Mouse (Mus musculus): ENCODE results near the gene Apol7a. TPM values are rescaled to one million over a fixed set of nuclear protein-coding genes. Genes with fewer than 3 reads are reported as not detected.

Gene Apol7a
- polyA plus RNA-seq, 1 experiment = 0.31 TPM

GRCm38 (mm10) chr15:77359486-77359885 lies 39.4 kb downstream of the Apol7a start:
- H3K4me3 ChIP-seq (replicated peaks; ENCODE audit: extremely low read depth, low read depth, low read length) = peak overlapping the region; percentile 33
- DNase-seq = no peak
- WGBS = 42% methylated on average over 9 of the region's 9 CpGs

GRCm38 (mm10) chr15:77359084-77359483 lies 39.8 kb downstream of the Apol7a start:
- no peak for DNase-seq
- Histone ChIP-seq H3K4me1 (ENCODE audit: control insufficient read depth, insufficient read depth, low read length) (peaks cover 7% of the 10 kb centered on the region), H3K4me3 (replicated peaks; ENCODE audit: extremely low read depth, low read depth, low read length) (peak overlapping the region; percentile 55)
- TF ChIP-seq CTCF (IDR thresholded peaks at IDR 0.05; ENCODE audit: insufficient read depth, low read length) (no peak), POLR2A (IDR thresholded peaks at IDR 0.05; ENCODE audit: borderline replicate concordance, extremely low read depth, low read depth, low read length) (no peak)
- WGBS = 30% methylated on average over 6 of the region's 6 CpGs

More at GRCm38 (mm10) chr15:77359486-77359885, 39.4 kb downstream of the Apol7a start:
- peaks cover 7% of the 10 kb centered on the region for H3K4me1 ChIP-seq (ENCODE audit: control insufficient read depth, insufficient read depth, low read length)
- TF ChIP-seq POLR2A (IDR thresholded peaks at IDR 0.05; ENCODE audit: borderline replicate concordance, extremely low read depth, low read depth, low read length) (peak; percentile 47; the same call in 1 of the 2 replicates), CTCF (IDR thresholded peaks at IDR 0.05; ENCODE audit: insufficient read depth, low read length) (no peak)

GRCm38 (mm10) chr15:77358320-77359040 lies 40.4 kb downstream of the Apol7a start:
- peaks cover 7% of the 10 kb centered on the region for H3K4me1 ChIP-seq (ENCODE audit: control insufficient read depth, insufficient read depth, low read length)
- WGBS = 20% methylated on average over 29 of the region's 29 CpGs
- peak overlapping the region; percentile 55 for H3K4me3 ChIP-seq (replicated peaks; ENCODE audit: extremely low read depth, low read depth, low read length)
- TF ChIP-seq POLR2A (IDR thresholded peaks at IDR 0.05; ENCODE audit: borderline replicate concordance, extremely low read depth, low read depth, low read length) (no peak), CTCF (IDR thresholded peaks at IDR 0.05; ENCODE audit: insufficient read depth, low read length) (peak; percentile 98)
- DNase-seq = peak; percentile 83

GRCm38 (mm10) chr15:77356248-77356810 lies 42.6 kb downstream of the Apol7a start:
- 39% methylated on average over 11 of the region's 11 CpGs for WGBS
- no peak for DNase-seq
- TF ChIP-seq POLR2A (IDR thresholded peaks at IDR 0.05; ENCODE audit: borderline replicate concordance, extremely low read depth, low read depth, low read length) = no peak
- TF ChIP-seq CTCF (IDR thresholded peaks at IDR 0.05; ENCODE audit: insufficient read depth, low read length) = no peak
- no peak overlapping the region for H3K4me3 ChIP-seq (replicated peaks; ENCODE audit: extremely low read depth, low read depth, low read length)
- peaks cover 7% of the 10 kb centered on the region for H3K4me1 ChIP-seq (ENCODE audit: control insufficient read depth, insufficient read depth, low read length)

GRCm38 (mm10) chr15:77354848-77355551 lies 43.9 kb downstream of the Apol7a start:
- DNase-seq = no peak
- WGBS = 95% methylated on average over 6 of the region's 6 CpGs
- Histone ChIP-seq H3K4me3 (replicated peaks; ENCODE audit: extremely low read depth, low read depth, low read length) (no peak overlapping the region), H3K4me1 (ENCODE audit: control insufficient read depth, insufficient read depth, low read length) (peaks cover 7% of the 10 kb centered on the region)
- TF ChIP-seq CTCF (IDR thresholded peaks at IDR 0.05; ENCODE audit: insufficient read depth, low read length) (no peak), POLR2A (IDR thresholded peaks at IDR 0.05; ENCODE audit: borderline replicate concordance, extremely low read depth, low read depth, low read length) (no peak)

- H3K4me1 ChIP-seq (ENCODE audit: control insufficient read depth, insufficient read depth, low read length) = peaks cover 6% of the 10 kb centered on the region
- WGBS = 51% methylated on average over 4 of the region's 4 CpGs
Measured at GRCm38 (mm10) chr15:77354496-77354847, 44.4 kb downstream of the Apol7a start.

GRCm38 (mm10) chr15:77353764-77354163 lies 45.1 kb downstream of the Apol7a start:
- 19% methylated on average over 4 of the region's 4 CpGs for WGBS
- TF ChIP-seq POLR2A (IDR thresholded peaks at IDR 0.05; ENCODE audit: borderline replicate concordance, extremely low read depth, low read depth, low read length) = no peak
- TF ChIP-seq CTCF (IDR thresholded peaks at IDR 0.05; ENCODE audit: insufficient read depth, low read length) = no peak
- Histone ChIP-seq H3K4me1 (ENCODE audit: control insufficient read depth, insufficient read depth, low read length) (0 out of 2 replicates have a peak, but pooled peaks cover under 1% of the 10 kb centered on the region), H3K4me3 (replicated peaks; ENCODE audit: extremely low read depth, low read depth, low read length) (no peak overlapping the region)
- no peak for DNase-seq

More at GRCm38 (mm10) chr15:77354496-77354847, 44.4 kb downstream of the Apol7a start:
- no peak overlapping the region for H3K4me3 ChIP-seq (replicated peaks; ENCODE audit: extremely low read depth, low read depth, low read length)
- TF ChIP-seq CTCF (IDR thresholded peaks at IDR 0.05; ENCODE audit: insufficient read depth, low read length) (no peak), POLR2A (IDR thresholded peaks at IDR 0.05; ENCODE audit: borderline replicate concordance, extremely low read depth, low read depth, low read length) (no peak)
- no peak for DNase-seq

- TF ChIP-seq CTCF (IDR thresholded peaks at IDR 0.05; ENCODE audit: insufficient read depth, low read length) (no peak), POLR2A (IDR thresholded peaks at IDR 0.05; ENCODE audit: borderline replicate concordance, extremely low read depth, low read depth, low read length) (no peak)
- WGBS = 83% methylated on average over 7 of the region's 7 CpGs
- H3K4me3 ChIP-seq (replicated peaks; ENCODE audit: extremely low read depth, low read depth, low read length) = no peak overlapping the region
- H3K4me1 ChIP-seq (ENCODE audit: control insufficient read depth, insufficient read depth, low read length) = peaks cover 4% of the 10 kb centered on the region; the same call in 1 of the 2 replicates
- no peak for DNase-seq
Measured at GRCm38 (mm10) chr15:77352863-77353262, 46.0 kb downstream of the Apol7a start.

- no peak for TF ChIP-seq CTCF (IDR thresholded peaks at IDR 0.05; ENCODE audit: insufficient read depth, low read length)
- TF ChIP-seq POLR2A (IDR thresholded peaks at IDR 0.05; ENCODE audit: borderline replicate concordance, extremely low read depth, low read depth, low read length) = no peak
- 92% methylated on average over 7 of the region's 7 CpGs for WGBS
- Histone ChIP-seq H3K4me1 (ENCODE audit: control insufficient read depth, insufficient read depth, low read length) (peaks cover 4% of the 10 kb centered on the region; the same call in 1 of the 2 replicates), H3K4me3 (replicated peaks; ENCODE audit: extremely low read depth, low read depth, low read length) (no peak overlapping the region)
- no peak for DNase-seq
Measured at GRCm38 (mm10) chr15:77350117-77350516, 48.8 kb downstream of the Apol7a start.

All from lung, adult 2 months (tissue).